ENCODE assay signal across 12 mouse cellular contexts in genomic region chr5:148701859-148702258, GRCm38 (mm10).
DNase-seq lines count a peak whose midpoint lies in the region; ATAC-seq and TF ChIP-seq lines count a peak whose summit lies in the region.
"Had no signal": no experiment of that assay in that cellular context is flagged by ENCODE, and none has a peak within 500 bp of the region (broad histone marks: within the 10 kb centered on the region; RNA-seq: fewer than 3 reads in every experiment).

No protein-coding gene starts in this region.

- ATAC-seq in stomach, embryonic 16.5 days (ENCODE audit: insufficient read depth, low FRiP score) = peak; percentile 17; the same call in 1 of the 2 replicates
- ATAC-seq in erythroid progenitor cell, adult 5-6 weeks (replicated peaks; ENCODE audit: low FRiP score, poor library complexity, severe bottlenecking) = no peak

- 54% methylated on average over 8 of the region's 8 CpGs for WGBS in lung, adult 2 months
- WGBS in stomach, embryonic 16.5 days = 48% methylated on average over 8 of the region's 8 CpGs

- peak; percentile 31 for DNase-seq in adrenal gland, postnatal 14 days
- no peak for DNase-seq in adrenal gland, adult 2 months
- peak; percentile 7 for DNase-seq in lung, postnatal 25 days (ENCODE audit: low spot score)
- no peak for DNase-seq in lung, adult 2 months
- peak; percentile 71 for DNase-seq in embryo, embryonic 9.5 days (ENCODE audit: extremely low spot score)
- no peak for DNase-seq in cerebellum, postnatal 10 days
- DNase-seq: cerebellum, postnatal 14 days; heart, adult 18-20 months; right cerebral cortex, adult 18-20 months had no signal

- no peak overlapping the region for H3K4me2 ChIP-seq in stomach, embryonic 16.5 days (ENCODE audit: low read depth, low read length)
- H3K4me2 ChIP-seq: hindbrain, embryonic 13.5 days had no signal

- no peaks in the 10 kb centered on the region for H3K27me3 ChIP-seq in stomach, embryonic 16.5 days (ENCODE audit: control insufficient read depth, insufficient read depth, low read length)
- H3K27me3 ChIP-seq: hindbrain, embryonic 13.5 days had no signal

- no peak for TF ChIP-seq POLR2A in lung, adult 2 months (IDR thresholded peaks at IDR 0.05; ENCODE audit: borderline replicate concordance, extremely low read depth, low read depth, low read length)

- no peak overlapping the region for H3K4me3 ChIP-seq in lung, adult 2 months (replicated peaks; ENCODE audit: extremely low read depth, low read depth, low read length)
- H3K4me3 ChIP-seq in stomach, embryonic 16.5 days (replicated peaks; ENCODE audit: low read length) = no peak overlapping the region
- H3K4me3 ChIP-seq: hindbrain, embryonic 13.5 days had no signal

- H3K9me3 ChIP-seq in stomach, embryonic 16.5 days (replicated peaks; ENCODE audit: control insufficient read depth, low read length) = no peaks in the 10 kb centered on the region
- H3K9me3 ChIP-seq: hindbrain, embryonic 13.5 days had no signal

- H3K36me3 ChIP-seq in stomach, embryonic 16.5 days (ENCODE audit: control insufficient read depth, insufficient read depth, low read length) = no peaks in the 10 kb centered on the region
- H3K36me3 ChIP-seq: hindbrain, embryonic 13.5 days had no signal

- H3K9ac ChIP-seq in stomach, embryonic 16.5 days (ENCODE audit: low read length) = no peak overlapping the region
- H3K9ac ChIP-seq: hindbrain, embryonic 13.5 days had no signal

- H3K27ac ChIP-seq in stomach, embryonic 16.5 days (ENCODE audit: low read length) = no peak overlapping the region
- H3K27ac ChIP-seq: hindbrain, embryonic 13.5 days had no signal

- no peak for TF ChIP-seq CTCF in lung, adult 2 months (IDR thresholded peaks at IDR 0.05; ENCODE audit: insufficient read depth, low read length)

- peaks cover 5% of the 10 kb centered on the region for H3K4me1 ChIP-seq in lung, adult 2 months (ENCODE audit: control insufficient read depth, insufficient read depth, low read length)
- H3K4me1 ChIP-seq in stomach, embryonic 16.5 days (ENCODE audit: control insufficient read depth, insufficient read depth, low read length) = peaks cover 7% of the 10 kb centered on the region

Comparison
In these comparisons a context has a peak if more than half of its experiments do, and no peak if none do; other contexts are left out.
1. DNase-seq: peak in adrenal gland, postnatal 14 days (single experiment), lung, postnatal 25 days (single experiment) and embryo, embryonic 9.5 days (single experiment); none in adrenal gland, adult 2 months (single experiment), lung, adult 2 months (single experiment) and cerebellum, postnatal 10 days (0 of 2).